ENCODE assay signal across 22 mouse cellular contexts in genomic region chr14:8430611-8431230, GRCm38 (mm10). TPM values are rescaled to one million over a fixed set of nuclear protein-coding genes. Genes with fewer than 3 reads are reported as not detected.
DNase-seq lines count a peak whose midpoint lies in the region; ATAC-seq and TF ChIP-seq lines count a peak whose summit lies in the region.
"Had no signal": no experiment of that assay in that cellular context is flagged by ENCODE, and none has a peak within 500 bp of the region (broad histone marks: within the 10 kb centered on the region; RNA-seq: fewer than 3 reads in every experiment).

No protein-coding gene starts in this region.

- no peaks in the 10 kb centered on the region for H3K9me3 ChIP-seq in intestine, embryonic 15.5 days
- H3K9me3 ChIP-seq in kidney, embryonic 16.5 days (ENCODE audit: low read length): no peaks in the 10 kb centered on the region
- H3K9me3 ChIP-seq in lung, postnatal 0 days (ENCODE audit: low read length): no peaks in the 10 kb centered on the region
- no peaks in the 10 kb centered on the region for H3K9me3 ChIP-seq in forebrain, embryonic 11.5 days (ENCODE audit: control insufficient read depth, low read length)
- H3K9me3 ChIP-seq: liver, embryonic 12.5 days; megakaryocyte, embryonic 14.5 days; neural tube, embryonic 13.5 days had no signal

- CTCF ChIA-PET in Patski (lab: Charles Lee): interaction anchor here (1.1 to 1.5 kb wide), 5 partner anchors 11 to 75 kb away, joined by 3 to 5 read pairs (median 3); no protein-coding TSS in a partner anchor

- H3K4me2 ChIP-seq in intestine, embryonic 15.5 days (replicated peaks): no peak overlapping the region
- no peak overlapping the region for H3K4me2 ChIP-seq in kidney, embryonic 16.5 days (replicated peaks; ENCODE audit: low read depth, low read length)
- no peak overlapping the region for H3K4me2 ChIP-seq in lung, postnatal 0 days (replicated peaks; ENCODE audit: low read depth, low read length)
- no peak overlapping the region for H3K4me2 ChIP-seq in forebrain, embryonic 11.5 days (ENCODE audit: low read depth, low read length, severe bottlenecking)
- H3K4me2 ChIP-seq: heart, embryonic 11.5 days; liver, embryonic 12.5 days; neural tube, embryonic 13.5 days had no signal

- POLR2A ChIA-PET in Patski (lab: Charles Lee): no interaction called here

- H3K36me3 ChIP-seq in intestine, embryonic 15.5 days: no peaks in the 10 kb centered on the region
- no peaks in the 10 kb centered on the region for H3K36me3 ChIP-seq in kidney, embryonic 16.5 days (ENCODE audit: insufficient read depth, low read length)
- no peaks in the 10 kb centered on the region for H3K36me3 ChIP-seq in lung, postnatal 0 days (ENCODE audit: insufficient read depth, low read length)
- no peaks in the 10 kb centered on the region for H3K36me3 ChIP-seq in forebrain, embryonic 11.5 days (ENCODE audit: control insufficient read depth, insufficient read depth, low read length)
- H3K36me3 ChIP-seq: liver, embryonic 12.5 days; neural tube, embryonic 13.5 days had no signal

- H3K4me3 ChIP-seq in intestine, embryonic 15.5 days (replicated peaks): no peak overlapping the region
- H3K4me3 ChIP-seq in kidney, embryonic 16.5 days (ENCODE audit: low read length): no peak overlapping the region
- H3K4me3 ChIP-seq in lung, postnatal 0 days (ENCODE audit: low read depth, low read length): no peak overlapping the region
- no peak overlapping the region for H3K4me3 ChIP-seq in forebrain, embryonic 11.5 days (ENCODE audit: low read depth, low read length)
- H3K4me3 ChIP-seq: erythroblast, embryonic 14.5 days; liver, embryonic 12.5 days; megakaryocyte, embryonic 14.5 days; neural tube, embryonic 13.5 days had no signal

- H3K9ac ChIP-seq in intestine, embryonic 15.5 days: no peak overlapping the region
- H3K9ac ChIP-seq in kidney, embryonic 16.5 days (replicated peaks; ENCODE audit: low read length): no peak overlapping the region
- no peak overlapping the region for H3K9ac ChIP-seq in lung, postnatal 0 days (replicated peaks; ENCODE audit: low read depth)
- no peak overlapping the region for H3K9ac ChIP-seq in forebrain, embryonic 11.5 days (ENCODE audit: low read length)
- H3K9ac ChIP-seq: liver, embryonic 12.5 days; neural tube, embryonic 13.5 days had no signal

- TF ChIP-seq EP300 in lung, postnatal 0 days (IDR thresholded peaks at IDR 0.05): no peak

- TF ChIP-seq CTCF in Patski (IDR thresholded peaks at IDR 0.05): no peak
- no peak for TF ChIP-seq CTCF in lung, postnatal 0 days (IDR thresholded peaks at IDR 0.05)

- peak; percentile 20 for DNase-seq in Patski (ENCODE audit: low read depth, low spot score)
- DNase-seq in lung, postnatal 0 days (ENCODE audit: low spot score): peak; percentile 25
- DNase-seq in layer of hippocampus, postnatal 14 days (ENCODE audit: low spot score in 2 of 2): no peak
- DNase-seq in right cerebral cortex, postnatal 25 days: no peak
- no peak for DNase-seq in cerebellum, adult 9-10 months
- no peak for DNase-seq in forebrain, embryonic 11.5 days (ENCODE audit: low spot score)
- DNase-seq: cerebellum, adult 8-10 months; gastrocnemius, postnatal 25 days; heart, postnatal 4 days; right cerebral cortex, adult 18-20 months; thymus, adult 2 months had no signal

- H3K27me3 ChIP-seq in Patski: no peaks in the 10 kb centered on the region
- H3K27me3 ChIP-seq in intestine, embryonic 15.5 days (replicated peaks): no peaks in the 10 kb centered on the region
- H3K27me3 ChIP-seq in kidney, embryonic 16.5 days (ENCODE audit: insufficient read depth, low read length): no peaks in the 10 kb centered on the region
- H3K27me3 ChIP-seq in lung, postnatal 0 days (replicated peaks; ENCODE audit: insufficient read depth, low read length): no peaks in the 10 kb centered on the region
- no peaks in the 10 kb centered on the region for H3K27me3 ChIP-seq in forebrain, embryonic 11.5 days (ENCODE audit: control insufficient read depth, insufficient read depth, low read length)
- H3K27me3 ChIP-seq: liver, embryonic 12.5 days; megakaryocyte, embryonic 14.5 days; neural tube, embryonic 13.5 days had no signal

- peak; percentile 58 for ATAC-seq in Patski
- peak; percentile 97 for ATAC-seq in intestine, embryonic 15.5 days
- peak; percentile 90 for ATAC-seq in kidney, embryonic 16.5 days (ENCODE audit: low FRiP score, low TSS enrichment)
- ATAC-seq in lung, postnatal 0 days: no peak; the same call in 1 of the 2 replicates
- ATAC-seq in forebrain, embryonic 11.5 days (replicated peaks; ENCODE audit: low FRiP score): no peak
- ATAC-seq: liver, embryonic 12.5 days had no signal

- in situ Hi-C loops in Patski (cut with MboI; ENCODE audit: low pct_unique_long_range_greater_than_20kb): no loop called here

- 53% methylated on average over 6 of the region's 6 CpGs for WGBS in intestine, embryonic 15.5 days
- 51% methylated on average over 6 of the region's 6 CpGs for WGBS in kidney, embryonic 16.5 days
- 39% methylated on average over 6 of the region's 6 CpGs for WGBS in lung, postnatal 0 days
- 82% methylated on average over 6 of the region's 6 CpGs for WGBS in forebrain, embryonic 11.5 days

- no peaks in the 10 kb centered on the region for H3K4me1 ChIP-seq in intestine, embryonic 15.5 days (replicated peaks)
- H3K4me1 ChIP-seq in kidney, embryonic 16.5 days (ENCODE audit: insufficient read depth, low read length): 0 out of 2 replicates have a peak, but pooled peaks cover 5% of the 10 kb centered on the region
- H3K4me1 ChIP-seq in lung, postnatal 0 days (ENCODE audit: insufficient read depth, low read depth, low read length): no peaks in the 10 kb centered on the region
- no peaks in the 10 kb centered on the region for H3K4me1 ChIP-seq in forebrain, embryonic 11.5 days (replicated peaks; ENCODE audit: control insufficient read depth, insufficient read depth, low read length)
- H3K4me1 ChIP-seq: liver, embryonic 12.5 days; megakaryocyte, embryonic 14.5 days; neural tube, embryonic 13.5 days had no signal

- no peak overlapping the region for H3K27ac ChIP-seq in intestine, embryonic 15.5 days
- H3K27ac ChIP-seq in kidney, embryonic 16.5 days (ENCODE audit: low read length): peak overlapping the region; percentile 70
- no peak overlapping the region for H3K27ac ChIP-seq in lung, postnatal 0 days (ENCODE audit: low read length)
- H3K27ac ChIP-seq in forebrain, embryonic 11.5 days (ENCODE audit: low read depth, low read length): no peak overlapping the region
- H3K27ac ChIP-seq: liver, embryonic 12.5 days; neural tube, embryonic 13.5 days had no signal

RNA-seq across cellular contexts. Expression of gene Oit1, which starts 52.2 kb away (rescaled TPM):
- polyA plus RNA-seq in Patski (2021): 0.18 TPM
- polyA plus RNA-seq in intestine, embryonic 15.5 days (2015; fragmentation: Nextera tagmentation; extraction: Ambion mirVana): 8.5 and 15.2 TPM in 2 replicates
- polyA plus RNA-seq in kidney, embryonic 16.5 days (2015; fragmentation: Nextera tagmentation; extraction: Ambion mirVana): 1.8 and 2.0 TPM in 2 replicates
- polyA plus RNA-seq in lung, postnatal 0 days (2015; fragmentation: Nextera tagmentation; extraction: Ambion mirVana): 2.6 and 2.7 TPM in 2 replicates
- not detected for total RNA-seq in layer of hippocampus, postnatal 14 days (2021)
- not detected in 2 replicates for polyA plus RNA-seq in forebrain, embryonic 11.5 days (2014; fragmentation: Nextera tagmentation; extraction: Ambion mirVana)
- total RNA-seq: gastrocnemius, postnatal 25 days; heart, postnatal 4 days; left cerebral cortex, adult 8-10 months; MEL; midbrain, postnatal 0 days had no signal
- polyA plus RNA-seq: erythroblast, embryonic 14.5 days; frontal cortex, adult 2 months; heart, embryonic 11.5 days; liver, embryonic 12.5 days; midbrain, postnatal 0 days; neural tube, embryonic 13.5 days had no signal

Comparison
In these comparisons a context has a peak if more than half of its experiments do, and no peak if none do; other contexts are left out.
1. ATAC-seq: peak in Patski (single experiment), intestine, embryonic 15.5 days (single experiment) and kidney, embryonic 16.5 days (single experiment); none in lung, postnatal 0 days (single experiment) and forebrain, embryonic 11.5 days (single experiment).
2. DNase-seq: peak in Patski (single experiment) and lung, postnatal 0 days (single experiment); none in layer of hippocampus, postnatal 14 days (0 of 2), right cerebral cortex, postnatal 25 days (single experiment), cerebellum, adult 9-10 months (single experiment) and forebrain, embryonic 11.5 days (single experiment).